Mouse (Mus musculus): ENCODE data around the gene Mrpl53.

DNA sequence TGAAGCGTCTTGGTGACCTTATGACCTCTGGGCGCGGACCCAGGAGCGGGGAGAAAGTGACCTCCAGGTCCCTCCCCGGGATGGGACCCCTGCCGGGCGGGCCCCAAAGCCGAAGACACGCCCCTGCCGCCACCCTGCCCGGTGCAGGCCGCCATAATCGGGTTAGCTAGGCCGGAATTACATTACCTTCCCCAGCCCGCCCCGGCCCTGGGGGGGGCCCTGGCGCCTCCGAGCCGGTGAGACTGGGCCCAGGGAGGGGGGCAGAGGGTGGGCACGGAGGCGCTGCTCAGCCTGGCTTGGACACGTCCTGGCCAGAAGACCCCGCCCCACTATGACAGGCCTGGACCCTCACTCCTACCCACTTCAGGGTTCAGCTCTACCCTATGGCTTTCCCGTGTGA lies 37.6 kb upstream of the Mrpl53 start:
- TF ChIP-seq POLR2A (IDR thresholded peaks at IDR 0.05; ENCODE audit: control insufficient read depth, low read depth, low read length) (no peak), CTCF (IDR thresholded peaks at IDR 0.05; ENCODE audit: control insufficient read depth, insufficient read depth, insufficient replicate concordance, low read depth, low read length) (no peak)
